ENCODE assay signal across 8 mouse cellular contexts in genomic region chr9:31290201-31290862, GRCm38 (mm10). TPM values are rescaled to one million over a fixed set of nuclear protein-coding genes. Genes with fewer than 3 reads are reported as not detected.
DNase-seq lines count a peak whose midpoint lies in the region; ATAC-seq lines count a peak whose summit lies in the region.

No protein-coding gene starts in this region.

- 75% methylated on average over 14 of the region's 14 CpGs for WGBS in liver, embryonic 13.5 days (ENCODE audit: insufficient replicate concordance)

- H3K36me3 ChIP-seq in liver, embryonic 13.5 days: no peaks in the 10 kb centered on the region

- ATAC-seq in liver, embryonic 13.5 days (ENCODE audit: low read depth): no peak

- H3K4me3 ChIP-seq in liver, embryonic 13.5 days (replicated peaks): no peak overlapping the region

- H3K4me2 ChIP-seq in liver, embryonic 13.5 days: no peak overlapping the region

- no peaks in the 10 kb centered on the region for H3K27me3 ChIP-seq in liver, embryonic 13.5 days

- DNase-seq in adrenal gland, adult (ENCODE audit: inconsistent age in 2 of 2, low spot score in 1 of 2): peak; percentile 23 to 74
- no peak for DNase-seq in adrenal gland, adult 18-20 months (ENCODE audit: low spot score in 2 of 2)
- DNase-seq in liver, embryonic 13.5 days: no peak
- no peak for DNase-seq in liver
- DNase-seq in fibroblast of lung, adult 2 months (ENCODE audit: low read depth): peak; percentile 54
- peak; percentile 32 for DNase-seq in lung, postnatal 14 days
- DNase-seq in embryo, embryonic 10 days (ENCODE audit: low spot score): no peak
- no peak for DNase-seq in cerebellum, adult 11 months

- peaks cover 34% of the 10 kb centered on the region for H3K4me1 ChIP-seq in liver, embryonic 13.5 days (replicated peaks)

- H3K27ac ChIP-seq in liver, embryonic 13.5 days: 0 out of 2 replicates have a peak overlapping the region, but pooled peaks have one; percentile 10

- no peaks in the 10 kb centered on the region for H3K9me3 ChIP-seq in liver, embryonic 13.5 days (replicated peaks)

- no peak overlapping the region for H3K9ac ChIP-seq in liver, embryonic 13.5 days

RNA-seq across cellular contexts. Expression of gene Prdm10, which starts 10.0 kb away (rescaled TPM):
- 1 to 10 TPM; 7.5 to 9.2 TPM for total RNA-seq in adrenal gland, adult 18-20 months (2021)
- polyA plus RNA-seq in liver, embryonic 13.5 days (2015; fragmentation: Nextera tagmentation; extraction: Ambion mirVana): 2.4 and 3.0 TPM in 2 replicates

Comparison
In these comparisons a context has a peak if more than half of its experiments do, and no peak if none do; other contexts are left out.
1. DNase-seq: peak in adrenal gland, adult (2 of 2), fibroblast of lung, adult 2 months (single experiment) and lung, postnatal 14 days (single experiment); none in adrenal gland, adult 18-20 months (0 of 2), liver, embryonic 13.5 days (single experiment), liver (single experiment), embryo, embryonic 10 days (single experiment) and cerebellum, adult 11 months (single experiment).